Mouse (Mus musculus): ENCODE measurements around the gene Lgals2.

The Lgals2 gene

GRCm38 (mm10) chr15:78874989-78875388 lies 19.7 kb upstream of the Lgals2 start:
- WGBS: 82% methylated on average over 8 of the region's 8 CpGs

GRCm38 (mm10) chr15:78873803-78874435 lies 18.6 kb upstream of the Lgals2 start:
- WGBS: 44% methylated on average over 13 of the region's 13 CpGs

GRCm38 (mm10) chr15:78872021-78872608 lies 16.8 kb upstream of the Lgals2 start:
- WGBS: 60% methylated on average over 5 of the region's 5 CpGs

GRCm38 (mm10) chr15:78869775-78870174 lies 14.4 kb upstream of the Lgals2 start:
- 20% methylated on average over 6 of the region's 6 CpGs for WGBS

- 38% methylated on average over 7 of the region's 7 CpGs for WGBS
These were observed 13.5 kb upstream of the Lgals2 start for GRCm38 (mm10) chr15:78868826-78869233.

GRCm38 (mm10) chr15:78868398-78868797 lies 13.1 kb upstream of the Lgals2 start:
- WGBS: 41% methylated on average over 9 of the region's 9 CpGs

- 68% methylated on average over 13 of the region's 13 CpGs for WGBS
These were observed 8.5 kb upstream of the Lgals2 start for GRCm38 (mm10) chr15:78863852-78864253.

DNA sequence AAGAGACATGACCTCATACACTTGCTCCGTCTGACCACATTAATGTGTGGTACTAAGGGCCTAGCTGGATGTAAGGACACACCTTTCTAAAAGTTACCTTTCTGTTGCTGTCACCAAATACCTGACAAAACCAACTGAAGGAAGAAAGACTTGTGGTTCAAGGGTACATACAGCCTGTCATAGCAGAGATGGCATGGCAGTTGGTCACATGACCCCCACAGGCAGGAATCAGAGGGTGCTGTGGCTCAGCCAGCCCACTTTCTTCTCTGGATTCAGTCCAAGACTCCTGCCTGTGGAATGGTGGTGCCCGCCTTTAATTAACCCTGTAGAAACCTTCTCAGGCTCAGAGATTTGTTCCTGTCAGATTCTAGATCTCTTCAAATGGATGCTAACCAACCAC lies 7.8 kb upstream of the Lgals2 start:
- 80% methylated on average over 2 of the region's 2 CpGs for WGBS

- 79% methylated on average over 5 of the region's 5 CpGs for WGBS
These were observed 7.0 kb upstream of the Lgals2 start for GRCm38 (mm10) chr15:78862280-78862679.

DNA sequence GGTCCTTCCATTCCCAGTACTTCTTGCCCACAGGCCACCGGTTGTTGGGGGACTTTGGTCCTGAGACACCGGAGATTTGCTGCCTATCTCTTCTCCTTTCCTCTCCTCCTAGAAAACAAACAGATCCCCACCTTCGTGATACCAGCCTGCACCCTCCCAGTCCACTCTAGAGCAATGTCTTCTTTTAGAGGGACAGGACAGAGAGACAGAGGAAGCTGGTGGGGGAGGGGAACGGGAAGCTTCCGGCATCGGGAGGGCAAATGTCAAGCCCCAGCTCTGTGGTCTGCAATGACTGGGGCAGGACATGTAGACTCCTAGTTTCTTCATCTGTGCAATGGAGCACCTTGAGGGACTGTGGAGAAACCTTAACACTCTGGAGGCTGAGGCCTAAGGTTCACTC lies 4.4 kb upstream of the Lgals2 start:
- 75% methylated on average over 6 of the region's 6 CpGs for WGBS

DNA sequence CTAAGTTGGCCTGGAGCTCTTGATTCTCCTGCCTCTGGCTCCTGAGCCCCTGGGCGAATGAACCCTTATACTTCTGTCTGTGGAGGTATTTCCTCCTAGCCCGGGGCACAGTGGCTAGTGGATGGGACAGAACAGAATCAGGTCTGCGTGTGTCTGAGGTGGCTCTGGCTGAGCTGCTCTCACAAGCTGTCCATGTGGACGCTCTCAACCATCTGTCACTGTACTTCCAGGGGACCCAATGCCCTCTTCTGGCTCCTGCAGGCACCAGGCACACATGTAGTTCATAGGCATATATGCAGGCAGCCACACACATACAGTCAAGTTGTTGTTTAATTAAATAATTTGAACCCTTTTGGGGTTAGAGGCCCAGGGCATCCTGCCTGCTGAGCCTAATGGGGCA lies 4.0 kb upstream of the Lgals2 start:
- WGBS: 81% methylated on average over 4 of the region's 4 CpGs

DNA sequence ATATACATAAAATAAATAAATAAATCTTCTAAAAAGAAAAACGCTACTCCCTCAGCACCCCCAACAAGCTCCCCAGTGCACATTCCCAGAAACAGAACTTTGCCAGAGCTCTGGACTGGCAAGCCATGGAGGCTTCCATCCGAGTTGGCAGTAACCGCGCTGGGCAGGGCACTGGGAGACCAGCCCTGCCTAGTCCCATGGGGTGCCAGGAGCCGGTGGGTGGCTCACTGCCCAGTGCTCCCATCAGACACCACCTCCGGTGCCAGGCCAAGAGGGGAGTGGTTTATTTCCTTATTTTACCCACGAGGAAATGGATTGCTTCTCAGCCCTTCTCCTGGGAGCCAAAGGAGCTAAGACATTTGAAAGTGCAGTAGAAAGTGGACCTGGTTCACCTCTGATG lies 1.7 kb upstream of the Lgals2 start:
- 39% methylated on average over 7 of the region's 7 CpGs for WGBS

- WGBS: 19% methylated on average over 13 of the region's 13 CpGs
These were observed 3.7 kb downstream of the Lgals2 start for GRCm38 (mm10) chr15:78851505-78852153.

- WGBS: 77% methylated on average over 6 of the region's 6 CpGs
These were observed 4.4 kb downstream of the Lgals2 start for GRCm38 (mm10) chr15:78850944-78851343.

DNA sequence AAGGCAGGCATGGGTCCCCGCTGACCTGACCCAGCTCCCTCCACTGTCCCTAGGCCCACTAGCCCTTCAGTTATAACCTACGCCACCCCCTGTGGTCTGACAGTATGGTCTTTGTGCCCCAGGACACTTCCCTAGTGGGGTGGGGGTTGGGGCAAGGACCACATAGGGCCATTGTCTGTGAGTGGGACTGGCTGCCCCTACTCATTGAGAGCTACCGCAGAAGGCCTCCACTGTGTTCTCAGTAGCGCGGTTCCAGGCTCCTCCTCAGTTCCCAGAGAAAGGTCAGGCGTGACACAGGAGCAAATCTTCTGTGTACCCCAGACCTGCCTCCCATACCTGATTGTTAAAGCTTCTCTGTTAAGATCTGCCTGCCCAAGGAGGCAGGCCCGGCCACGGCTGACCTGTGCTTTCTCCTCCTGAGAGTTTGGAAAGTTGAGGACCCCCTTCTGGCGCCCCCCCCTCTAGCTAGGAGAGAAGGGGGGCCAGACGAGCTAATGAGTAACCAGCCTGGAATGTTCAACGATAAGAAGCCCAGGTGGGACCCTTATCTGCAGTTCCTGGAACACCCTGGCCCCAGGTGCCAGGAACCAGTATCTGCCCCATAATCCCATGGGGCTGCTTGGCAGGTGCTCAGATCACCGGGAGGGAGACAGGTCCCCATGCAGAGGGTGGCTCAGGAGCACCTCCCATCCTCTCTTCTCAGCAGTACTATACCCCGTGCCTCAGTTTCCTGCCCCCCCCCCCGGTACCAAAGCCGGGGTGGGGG lies 5.1 kb downstream of the Lgals2 start:
- 67% methylated on average over 15 of the region's 15 CpGs for WGBS

DNA sequence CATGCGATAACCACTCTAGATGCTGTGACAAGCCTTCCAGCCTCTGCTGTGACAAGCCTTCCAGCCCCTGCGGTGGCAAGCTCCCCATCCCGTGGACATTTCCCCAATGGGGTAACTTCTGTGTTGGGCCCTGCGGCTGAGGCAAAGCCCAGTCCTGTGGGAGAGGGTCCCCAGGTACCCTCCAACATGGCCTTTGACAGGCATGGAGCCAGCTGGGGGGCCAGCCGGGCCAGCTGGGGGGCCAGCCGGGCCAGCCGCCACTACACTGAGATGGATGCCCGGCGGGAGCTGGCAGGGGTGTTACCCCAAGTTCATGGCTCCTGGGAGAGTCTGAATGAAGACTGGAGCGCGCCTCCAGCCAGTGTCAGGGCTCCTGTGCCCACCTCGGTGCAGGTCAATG lies 5.8 kb downstream of the Lgals2 start:
- WGBS: 80% methylated on average over 12 of the region's 12 CpGs

DNA sequence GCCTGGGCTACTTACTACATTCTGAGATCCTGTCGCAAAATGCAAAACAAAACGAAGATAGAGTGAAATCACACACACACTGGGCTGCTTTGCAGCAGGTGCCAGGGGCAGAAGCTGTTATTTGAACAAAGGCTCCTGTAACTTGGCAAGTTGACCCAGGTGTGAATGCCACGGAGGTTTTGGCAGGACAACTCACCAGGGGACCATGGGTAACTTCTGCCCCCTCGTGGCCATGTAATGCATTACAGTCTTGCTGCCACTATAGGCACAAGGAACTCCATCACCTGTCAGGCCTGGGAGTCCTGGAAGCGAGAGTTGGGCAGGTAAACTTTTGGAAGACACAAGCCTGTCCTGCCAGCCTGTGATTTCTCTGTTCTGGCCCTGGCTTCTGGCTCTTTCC lies 6.9 kb downstream of the Lgals2 start:
- 29% methylated on average over 5 of the region's 5 CpGs for WGBS

- WGBS: 80% methylated on average over 7 of the region's 7 CpGs
These were observed 8.5 kb downstream of the Lgals2 start for GRCm38 (mm10) chr15:78846805-78847204.

- 69% methylated on average over 8 of the region's 8 CpGs for WGBS
These were observed 9.0 kb downstream of the Lgals2 start for GRCm38 (mm10) chr15:78846352-78846751.

GRCm38 (mm10) chr15:78845867-78846266 lies 9.5 kb downstream of the Lgals2 start:
- WGBS: 81% methylated on average over 8 of the region's 8 CpGs

GRCm38 (mm10) chr15:78845321-78845720 lies 10.0 kb downstream of the Lgals2 start:
- WGBS: 57% methylated on average over 11 of the region's 11 CpGs

- WGBS: 37% methylated on average over 9 of the region's 9 CpGs
These were observed 10.5 kb downstream of the Lgals2 start for GRCm38 (mm10) chr15:78844791-78845190.

Data from cerebral cortex, adult 2 months (tissue).